Mouse (Mus musculus) heart, postnatal 0 days (tissue): ENCODE data around the gene Ffar1. TPM values are rescaled to one million over a fixed set of nuclear protein-coding genes. Genes with fewer than 3 reads are reported as not detected.

Experiments
- ATAC-seq: fragments of 200-750 bp; cut with Nextera tagmentation; 2 replicates; pipeline ENCODE4 v1.8.0; 2017; ENCODE audit warnings: low read depth, moderate number of reproducible peaks, moderate library complexity; ENCODE audit not compliant: insufficient read depth
- DNase-seq: peaks from one replicate; pipeline ENCODE4 v3.0.0-alpha.2; 2016; ENCODE audit warnings: low spot score
- H3K27ac ChIP-seq: fragments of 300-500 bp; sonication (generic); 2 replicates; pipeline ENCODE4 v1.5.1; 2014; ENCODE audit warnings: low read depth, mild to moderate bottlenecking
- H3K27me3 ChIP-seq: fragments of 300-500 bp; sonication (generic); 2 replicates; pipeline ENCODE4 v1.6.1; 2014; ENCODE audit warnings: low read length, mixed read lengths; ENCODE audit not compliant: control insufficient read depth, insufficient read depth
- H3K36me3 ChIP-seq: fragments of 300-500 bp; sonication (generic); replicated peaks from 2 replicates; pipeline ENCODE4 v1.6.1; 2014; ENCODE audit warnings: low read length, mixed read lengths; ENCODE audit not compliant: control insufficient read depth, insufficient read depth
- H3K4me1 ChIP-seq: fragments of 300-500 bp; sonication (generic); 2 replicates; pipeline ENCODE4 v1.6.1; 2014; ENCODE audit warnings: antibody characterized with exemption; ENCODE audit not compliant: control insufficient read depth, insufficient read depth
- H3K4me2 ChIP-seq: fragments of 300-500 bp; sonication (generic); 2 replicates; pipeline ENCODE4 v1.6.1; 2014; ENCODE audit warnings: low read depth, mild to moderate bottlenecking, low read length, moderate library complexity
- H3K4me3 ChIP-seq: fragments of 300-500 bp; sonication (generic); 2 replicates; pipeline ENCODE4 v1.5.1; 2014; ENCODE audit warnings: low read depth, low read length
- H3K9ac ChIP-seq: fragments of 300-500 bp; sonication (generic); replicated peaks from 2 replicates; pipeline ENCODE4 v1.6.1; 2014; ENCODE audit warnings: low read depth, low read length, mixed read lengths
- H3K9me3 ChIP-seq: fragments of 300-500 bp; sonication (generic); replicated peaks from 2 replicates; pipeline ENCODE4 v1.6.1; 2016; ENCODE audit warnings: low read length; ENCODE audit not compliant: control insufficient read depth
- CTCF ChIP-seq: IDR thresholded peaks from 2 replicates; pipeline ENCODE4 v1.5.1; 2016; ENCODE audit warnings: antibody characterized with exemption, control low read depth, low read depth
- EP300 ChIP-seq: IDR thresholded peaks from 2 replicates; pipeline ENCODE4 v1.6.1; 2016; ENCODE audit warnings: antibody characterized with exemption, low read depth
- WGBS: fragments of 180-500 bp; shearing (Covaris S2); extraction: QIAGEN DNeasy Blood & Tissue Kit; methylation state at CpG from one replicate; pipeline ENCODE4 v1.1.7; 2014; 5-methylcytosine and 5-hydroxymethylcytosine counted together
- polyA plus RNA-seq: library from polyadenylated mRNA; unstranded; fragments of >200 nt; fragmentation: Nextera tagmentation; extraction: Ambion mirVana; gene quantifications from 2 replicates; pipeline ENCODE4 v1.2.1, GENCODE M21; 2015
- total RNA-seq: library from RNA; depleted of rRNA; stranded (reverse); fragments of >200 nt; gene quantifications from 2 replicates; pipeline ENCODE4 v1.2.3, GENCODE M21; 2014; ENCODE audit warnings: low replicate concordance

Gene Ffar1
- total and polyA plus RNA-seq, 2 experiments from 2014 or later, result not detected

DNA sequence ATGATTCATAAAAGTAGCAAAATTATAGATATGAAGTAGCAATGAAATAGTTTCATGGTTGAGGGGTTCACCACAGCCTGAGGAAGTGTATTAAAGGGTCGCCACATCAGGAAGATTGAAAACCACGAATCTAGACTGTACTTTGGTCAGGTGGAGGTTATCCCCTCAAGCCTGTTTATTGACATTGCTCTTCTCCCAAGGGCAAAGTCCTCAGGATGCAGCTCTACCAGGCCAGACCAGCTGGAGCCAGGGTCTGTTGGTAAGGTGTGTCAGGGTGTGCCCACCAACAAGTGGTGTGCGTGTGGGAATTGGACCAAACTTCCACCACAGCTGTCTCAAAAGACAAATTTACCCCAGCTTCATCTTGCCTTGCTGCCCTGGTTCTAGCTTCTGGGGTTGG lies 33.9 kb upstream of the Ffar1 start:
- H3K4me2 ChIP-seq, result no peak overlapping the region
- WGBS, result 84% methylated on average over 3 of the region's 3 CpGs
- H3K4me3 ChIP-seq, result no peak overlapping the region
- DNase-seq (no peak), ATAC-seq (no peak)
- no peaks in the 10 kb centered on the region for H3K36me3 ChIP-seq
- H3K9ac ChIP-seq, result no peak overlapping the region
- H3K9me3 ChIP-seq, result no peaks in the 10 kb centered on the region
- no peaks in the 10 kb centered on the region for H3K4me1 ChIP-seq
- no peak overlapping the region for H3K27ac ChIP-seq
- no peak for TF ChIP-seq CTCF
- no peak for TF ChIP-seq EP300
- no peaks in the 10 kb centered on the region for H3K27me3 ChIP-seq

DNA sequence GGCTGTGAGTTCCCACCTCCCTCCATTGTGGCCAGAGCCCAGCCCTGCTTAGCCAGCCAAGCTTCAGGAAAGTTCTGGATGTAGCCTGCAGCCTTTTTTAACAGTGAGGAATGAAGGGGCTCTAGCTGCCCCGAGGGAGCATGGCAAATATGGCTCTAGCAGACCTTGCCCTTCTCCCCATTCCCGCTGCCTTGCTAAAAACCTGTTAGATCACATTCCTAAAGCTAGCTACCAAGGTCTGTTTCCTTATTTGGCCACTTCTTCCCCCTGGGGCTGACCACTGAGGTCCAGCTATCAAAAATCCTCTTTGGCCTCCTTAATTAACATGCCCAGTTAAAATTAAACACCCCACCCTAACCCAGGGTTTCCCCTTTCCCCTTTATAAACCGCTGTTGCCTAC lies 31.2 kb upstream of the Ffar1 start:
- no peaks in the 10 kb centered on the region for H3K9me3 ChIP-seq
- H3K36me3 ChIP-seq, result no peaks in the 10 kb centered on the region
- DNase-seq (no peak), ATAC-seq (no peak)
- H3K4me1 ChIP-seq, result no peaks in the 10 kb centered on the region
- no peak overlapping the region for H3K4me2 ChIP-seq
- no peaks in the 10 kb centered on the region for H3K27me3 ChIP-seq
- WGBS, result 56% methylated on average over 3 of the region's 3 CpGs
- no peak overlapping the region for H3K27ac ChIP-seq
- H3K9ac ChIP-seq, result no peak overlapping the region
- TF ChIP-seq EP300 (no peak), CTCF (no peak)
- no peak overlapping the region for H3K4me3 ChIP-seq

DNA sequence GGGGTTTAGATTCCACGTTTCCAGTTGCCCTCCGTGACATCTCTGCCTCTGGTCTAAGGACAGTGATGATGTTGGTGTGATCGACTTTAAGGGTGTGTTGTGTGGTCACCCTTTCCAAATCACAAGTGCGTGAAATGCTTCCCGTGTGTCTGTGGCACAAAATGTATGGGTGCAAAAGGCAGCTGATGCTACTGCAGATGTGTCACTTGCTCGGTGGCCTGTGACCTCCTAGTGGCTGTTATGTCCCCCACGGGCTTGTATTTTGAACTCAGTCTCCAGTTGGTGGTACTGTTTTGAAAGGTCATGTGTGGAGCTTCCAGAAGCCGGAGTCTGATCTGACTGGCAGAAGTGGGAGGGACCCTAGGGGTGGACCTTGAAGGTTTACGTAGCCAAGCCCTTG lies 30.4 kb upstream of the Ffar1 start:
- H3K9me3 ChIP-seq, result no peaks in the 10 kb centered on the region
- no peaks in the 10 kb centered on the region for H3K4me1 ChIP-seq
- H3K27me3 ChIP-seq, result no peaks in the 10 kb centered on the region
- DNase-seq (no peak), ATAC-seq (no peak)
- H3K27ac ChIP-seq, result no peak overlapping the region
- no peak overlapping the region for H3K9ac ChIP-seq
- no peak overlapping the region for H3K4me2 ChIP-seq
- WGBS, result 79% methylated on average over 9 of the region's 9 CpGs
- no peak overlapping the region for H3K4me3 ChIP-seq
- no peak for TF ChIP-seq EP300
- no peak for TF ChIP-seq CTCF
- no peaks in the 10 kb centered on the region for H3K36me3 ChIP-seq

DNA sequence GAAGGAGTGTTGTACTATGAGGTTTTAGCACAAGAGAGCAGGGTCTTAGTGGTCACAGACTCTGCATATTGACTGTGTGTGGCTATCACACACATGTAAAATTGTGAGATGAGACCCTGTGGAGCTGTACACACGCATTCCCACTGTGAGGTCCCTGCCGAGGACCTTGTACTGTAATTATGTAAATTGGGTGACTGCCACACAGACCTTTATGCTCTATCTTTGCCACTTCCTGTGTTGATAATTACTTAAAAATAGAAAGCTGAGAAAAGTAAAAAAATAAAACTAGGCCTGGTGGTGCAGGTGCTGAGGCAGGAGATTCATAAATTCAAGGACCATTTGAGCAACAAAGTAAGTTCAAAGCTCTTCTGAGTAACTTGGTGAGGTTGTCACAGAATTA lies 29.3 kb upstream of the Ffar1 start:
- no peaks in the 10 kb centered on the region for H3K4me1 ChIP-seq
- TF ChIP-seq EP300 (no peak), CTCF (no peak)
- no peaks in the 10 kb centered on the region for H3K9me3 ChIP-seq
- no peak overlapping the region for H3K9ac ChIP-seq
- no peak overlapping the region for H3K4me2 ChIP-seq
- H3K27me3 ChIP-seq, result no peaks in the 10 kb centered on the region
- no peak overlapping the region for H3K27ac ChIP-seq
- DNase-seq (no peak), ATAC-seq (no peak)
- 36% methylated on average over 2 of the region's 2 CpGs for WGBS
- no peak overlapping the region for H3K4me3 ChIP-seq
- no peaks in the 10 kb centered on the region for H3K36me3 ChIP-seq

DNA sequence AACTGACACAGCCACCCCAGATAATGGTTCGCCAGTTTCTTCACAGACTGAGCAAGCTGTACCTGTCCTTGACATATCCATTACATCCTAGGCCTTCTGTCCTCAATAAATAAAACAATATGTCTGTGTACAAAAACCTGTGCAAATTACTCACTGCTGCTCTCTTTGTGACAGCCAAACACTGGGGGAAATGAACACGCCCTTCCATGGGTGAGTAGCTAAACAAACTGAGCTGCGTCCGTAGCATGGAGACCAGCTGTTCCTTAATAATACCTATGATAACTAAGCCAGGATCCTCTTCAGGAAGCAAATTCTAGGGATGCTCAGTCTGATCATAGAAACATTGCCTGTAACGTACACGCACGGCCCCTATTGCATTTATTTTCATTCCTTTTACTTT lies 27.4 kb upstream of the Ffar1 start:
- Histone ChIP-seq H3K9ac (no peak overlapping the region), H3K27ac (no peak overlapping the region), H3K4me2 (no peak overlapping the region), H3K36me3 (no peaks in the 10 kb centered on the region), H3K27me3 (no peaks in the 10 kb centered on the region), H3K9me3 (no peaks in the 10 kb centered on the region), H3K4me1 (no peaks in the 10 kb centered on the region), H3K4me3 (no peak overlapping the region)
- WGBS, result 80% methylated on average over 7 of the region's 7 CpGs
- no peak for TF ChIP-seq CTCF
- no peak for ATAC-seq
- DNase-seq, result no peak

DNA sequence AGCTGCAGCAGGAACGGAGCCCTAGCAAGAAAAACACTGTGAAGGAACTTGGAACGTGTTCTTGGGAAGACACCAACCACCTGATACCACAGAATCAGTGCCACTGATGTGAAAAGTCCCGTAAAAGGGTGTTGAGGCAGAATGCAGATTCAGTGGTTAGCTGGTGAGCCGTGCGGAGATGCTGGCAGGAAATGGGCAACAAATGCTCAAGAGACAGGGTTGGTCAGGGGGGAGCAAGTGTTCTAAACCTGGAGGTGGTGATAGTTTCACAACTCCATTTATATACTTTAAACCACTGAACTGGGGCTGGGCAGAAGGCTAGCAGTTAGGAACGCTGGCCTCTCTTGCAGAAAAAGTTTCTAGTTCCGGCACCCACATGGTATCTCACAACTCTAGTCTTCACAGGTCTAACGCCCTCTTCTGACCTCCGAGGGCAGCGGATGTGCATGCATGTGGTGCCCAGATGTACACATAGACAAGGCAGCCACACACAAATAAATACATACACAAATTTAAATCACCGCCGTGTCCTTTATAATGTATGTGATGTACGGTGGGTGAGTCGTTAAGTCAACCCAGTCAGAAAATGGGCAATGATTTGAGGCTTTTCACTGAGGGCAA lies 26.3 kb upstream of the Ffar1 start:
- Histone ChIP-seq H3K4me3 (no peak overlapping the region), H3K36me3 (no peaks in the 10 kb centered on the region), H3K9me3 (no peaks in the 10 kb centered on the region), H3K27me3 (no peaks in the 10 kb centered on the region), H3K27ac (no peak overlapping the region), H3K4me1 (no peaks in the 10 kb centered on the region), H3K9ac (no peak overlapping the region), H3K4me2 (no peak overlapping the region)
- ATAC-seq, result no peak
- TF ChIP-seq CTCF (no peak), EP300 (no peak)
- no peak for DNase-seq
- WGBS, result 75% methylated on average over 14 of the region's 14 CpGs
